Mouse (Mus musculus): Measurements from ENCODE around the gene Cpne8.
"Not testable (repeated sequence)": the region's sequence is repeated elsewhere in the genome, so short reads cannot be mapped to it uniquely, and the experiment has no call there.

Gene Cpne8

GRCm38 (mm10) chr15:90490186-90490585 is 189.0 kb downstream of the Cpne8 start:
- no peak for DNase-seq (ENCODE audit: low spot score in 2 of 2)

GRCm38 (mm10) chr15:90470561-90470960 is 208.7 kb downstream of the Cpne8 start:
- not testable (repeated sequence) for DNase-seq (ENCODE audit: low spot score in 2 of 2)

- DNase-seq (ENCODE audit: low spot score in 2 of 2): no peak
Observed at GRCm38 (mm10) chr15:90463281-90463680, 216.0 kb downstream of the Cpne8 start.

- no peak for DNase-seq (ENCODE audit: low spot score in 2 of 2)
Observed at GRCm38 (mm10) chr15:90446076-90446475, 233.2 kb downstream of the Cpne8 start.
